Mouse (Mus musculus) B cell, adult 62 days (primary cell): ENCODE measurements around the gene Ctsk. TPM values are rescaled to one million over a fixed set of nuclear protein-coding genes. Genes with fewer than 3 reads are reported as not detected.

ENCODE experiments used
- total RNA-seq: library from RNA; stranded (reverse); gene quantifications from 4 replicates; pipeline ENCODE4 v1.2.4, GENCODE M21; 2023

Gene Ctsk
- total RNA-seq, result 1.3 to 2.5 TPM (median 1.4 TPM) in 4 replicates

GRCm38 (mm10) chr3:95499024-95499423, at the start of gene Ctsk:
TSS of gene Ctsk (plus strand) at chr3:95499256.

GRCm38 (mm10) chr3:95526622-95527211, 27.7 kb downstream of the Ctsk start, which contains the start of gene Ctss:
TSS of gene Ctss (plus strand) at chr3:95526786.

Other genes starting within 250 kb of the Ctsk start
- gene Bnipl, start 248.1 kb upstream of the Ctsk start, total RNA-seq, result not detected in 4 replicates
- 29.3 to 34.5 TPM (median 31.6 TPM) in 4 replicates for gene Mindy1, start 217.9 kb upstream of the Ctsk start, total RNA-seq
- 10.5 to 12.0 TPM (median 11.5 TPM) in 4 replicates for gene Prune1, start 217.2 kb upstream of the Ctsk start, total RNA-seq
- 1.3 to 2.2 TPM (median 1.9 TPM) in 4 replicates for gene Anxa9, start 192.1 kb upstream of the Ctsk start, total RNA-seq
- gene Cers2, start 184.5 kb upstream of the Ctsk start, total RNA-seq, result 127 to 147 TPM (median 132 TPM) in 4 replicates
- 31.0 to 36.5 TPM (median 35.8 TPM) in 4 replicates for gene Setdb1, start 142.1 kb upstream of the Ctsk start, total RNA-seq
- not detected in 4 replicates for gene 4930558C23Rik, start 96.4 kb upstream of the Ctsk start, total RNA-seq
- 84.3 to 103 TPM (median 88.9 TPM) in 4 replicates for gene Arnt, start 64.9 kb upstream of the Ctsk start, total RNA-seq
- 409 to 475 TPM (median 445 TPM) in 4 replicates for gene Ctss, start 27.5 kb downstream of the Ctsk start, total RNA-seq
- 0.38 TPM in 1 of 4 replicates, not detected in the others for gene Hormad1, start 60.4 kb downstream of the Ctsk start, total RNA-seq
- gene Golph3l, start 89.7 kb downstream of the Ctsk start, total RNA-seq, result 21.4 to 27.8 TPM (median 25.2 TPM) in 4 replicates
- gene Ensa, start 125.7 kb downstream of the Ctsk start, total RNA-seq, result 128 to 134 TPM (median 132 TPM) in 4 replicates
- gene Mcl1, start 159.5 kb downstream of the Ctsk start, total RNA-seq, result 366 to 452 TPM (median 394 TPM) in 4 replicates
- 12.4 to 19.6 TPM (median 13.0 TPM) in 4 replicates for gene Adamtsl4, start 188.7 kb downstream of the Ctsk start, total RNA-seq
- 5.4 to 8.5 TPM (median 7.0 TPM) in 4 replicates for gene Ecm1, start 240.3 kb downstream of the Ctsk start, total RNA-seq